Mouse (Mus musculus) heart, embryonic 13.5 days (tissue): Measurements from ENCODE around the gene Tmem213. TPM values are rescaled to one million over a fixed set of nuclear protein-coding genes. Genes with fewer than 3 reads are reported as not detected.

Source experiments
- ATAC-seq: fragments of 200-750 bp; cut with Nextera tagmentation; 2 replicates; pipeline ENCODE4 v1.8.0; 2017; ENCODE audit warnings: moderate TSS enrichment; ENCODE audit not compliant: insufficient number of reproducible peaks, low FRiP score, low TSS enrichment; ENCODE audit errors: extremely low read depth
- H3K27ac ChIP-seq: fragments of 300-500 bp; sonication (generic); replicated peaks from 2 replicates; pipeline ENCODE4 v1.5.1; 2015; ENCODE audit warnings: moderate library complexity, mild to moderate bottlenecking, inconsistent platforms
- H3K27me3 ChIP-seq: fragments of 300-500 bp; sonication (generic); replicated peaks from 2 replicates; pipeline ENCODE4 v1.6.1; 2015; ENCODE audit warnings: mild to moderate bottlenecking, inconsistent platforms
- H3K36me3 ChIP-seq: fragments of 300-500 bp; sonication (generic); 2 replicates; pipeline ENCODE4 v1.6.1; 2015; ENCODE audit warnings: mild to moderate bottlenecking, inconsistent platforms
- H3K4me1 ChIP-seq: fragments of 300-500 bp; sonication (generic); 2 replicates; pipeline ENCODE4 v1.6.1; 2015; ENCODE audit warnings: inconsistent platforms
- H3K4me2 ChIP-seq: fragments of 300-500 bp; sonication (generic); 2 replicates; pipeline ENCODE4 v1.6.1; 2015; ENCODE audit warnings: inconsistent platforms, mild to moderate bottlenecking, moderate library complexity
- H3K4me3 ChIP-seq: fragments of 300-500 bp; sonication (generic); 2 replicates; pipeline ENCODE4 v1.5.1; 2015; ENCODE audit warnings: moderate library complexity, mild to moderate bottlenecking, inconsistent platforms
- H3K9ac ChIP-seq: fragments of 300-500 bp; sonication (generic); 2 replicates; pipeline ENCODE4 v1.6.1; 2015; ENCODE audit warnings: inconsistent platforms, mild to moderate bottlenecking, moderate library complexity
- H3K9me3 ChIP-seq: fragments of 300-500 bp; sonication (generic); 2 replicates; pipeline ENCODE4 v1.6.1; 2016; ENCODE audit warnings: inconsistent platforms
- WGBS: fragments of 180-500 bp; shearing (Covaris S2); methylation state at CpG from one replicate; pipeline ENCODE4 v1.1.7; 2015; ENCODE audit warnings: mixed read lengths; 5-methylcytosine and 5-hydroxymethylcytosine counted together
- polyA plus RNA-seq: library from polyadenylated mRNA; unstranded; fragments of >200 nt; fragmentation: Nextera tagmentation; extraction: Ambion mirVana; gene quantifications from 2 replicates; pipeline ENCODE4 v1.2.1, GENCODE M21; 2015

Tmem213 gene
- polyA plus RNA-seq, 1 experiment from 2014 or later, result not detected

- H3K36me3 ChIP-seq, result no peaks in the 10 kb centered on the region
- H3K4me1 ChIP-seq, result peaks cover 13% of the 10 kb centered on the region
- WGBS, result 80% methylated on average over 6 of the region's 6 CpGs
- no peaks in the 10 kb centered on the region for H3K9me3 ChIP-seq
- H3K4me2 ChIP-seq, result no peak overlapping the region
- H3K27ac ChIP-seq, result no peak overlapping the region
- ATAC-seq, result no peak
- H3K27me3 ChIP-seq, result no peaks in the 10 kb centered on the region
- H3K4me3 ChIP-seq, result no peak overlapping the region
- no peak overlapping the region for H3K9ac ChIP-seq
These were observed 9.3 kb downstream of the Tmem213 start for GRCm38 (mm10) chr6:38118341-38118740.

- H3K9ac ChIP-seq, result no peak overlapping the region
- 61% methylated on average over 8 of the region's 9 CpGs for WGBS
- H3K27ac ChIP-seq, result no peak overlapping the region
- H3K36me3 ChIP-seq, result no peaks in the 10 kb centered on the region
- no peak overlapping the region for H3K4me3 ChIP-seq
- no peak overlapping the region for H3K4me2 ChIP-seq
- no peaks in the 10 kb centered on the region for H3K27me3 ChIP-seq
- no peaks in the 10 kb centered on the region for H3K9me3 ChIP-seq
- H3K4me1 ChIP-seq, result peaks cover 20% of the 10 kb centered on the region
- ATAC-seq, result no peak
These were observed 11.8 kb downstream of the Tmem213 start for GRCm38 (mm10) chr6:38120681-38121371.

- Histone ChIP-seq H3K4me2 (no peak overlapping the region), H3K9ac (no peak overlapping the region), H3K27ac (no peak overlapping the region), H3K36me3 (0 out of 2 replicates have a peak, but pooled peaks cover under 1% of the 10 kb centered on the region), H3K27me3 (no peaks in the 10 kb centered on the region), H3K9me3 (no peaks in the 10 kb centered on the region), H3K4me3 (no peak overlapping the region), H3K4me1 (peaks cover 20% of the 10 kb centered on the region)
- ATAC-seq, result no peak
- 73% methylated on average over 5 of the region's 5 CpGs for WGBS
These were observed 12.8 kb downstream of the Tmem213 start for GRCm38 (mm10) chr6:38121843-38122242.

DNA sequence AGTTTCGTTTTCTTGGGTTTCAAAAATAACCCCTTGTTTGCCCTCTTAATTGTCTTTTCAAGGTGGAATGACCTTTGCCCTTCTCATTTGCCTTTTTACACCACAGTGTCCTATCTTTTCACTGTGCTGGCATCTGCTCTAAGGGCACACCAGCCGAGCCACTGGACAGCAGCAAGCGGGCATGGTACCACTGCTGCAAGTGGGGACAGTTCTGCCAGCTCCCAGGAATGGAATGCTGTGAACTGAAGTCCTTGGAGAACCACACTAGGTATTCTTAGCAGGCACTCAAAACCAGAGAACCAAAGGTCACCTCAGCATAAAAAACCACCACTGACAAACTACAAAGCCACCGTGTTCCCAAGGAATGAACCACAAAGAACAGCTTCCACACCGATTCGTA is 13.7 kb downstream of the Tmem213 start:
- Histone ChIP-seq H3K4me1 (peaks cover 20% of the 10 kb centered on the region), H3K27me3 (no peaks in the 10 kb centered on the region), H3K4me2 (peak overlapping the region; percentile 39), H3K9ac (no peak overlapping the region), H3K9me3 (no peaks in the 10 kb centered on the region), H3K27ac (no peak overlapping the region), H3K36me3 (peaks cover 9% of the 10 kb centered on the region; the same call in 1 of the 2 replicates), H3K4me3 (no peak overlapping the region)
- ATAC-seq, result no peak
- WGBS, result 59% methylated on average over 6 of the region's 6 CpGs

DNA sequence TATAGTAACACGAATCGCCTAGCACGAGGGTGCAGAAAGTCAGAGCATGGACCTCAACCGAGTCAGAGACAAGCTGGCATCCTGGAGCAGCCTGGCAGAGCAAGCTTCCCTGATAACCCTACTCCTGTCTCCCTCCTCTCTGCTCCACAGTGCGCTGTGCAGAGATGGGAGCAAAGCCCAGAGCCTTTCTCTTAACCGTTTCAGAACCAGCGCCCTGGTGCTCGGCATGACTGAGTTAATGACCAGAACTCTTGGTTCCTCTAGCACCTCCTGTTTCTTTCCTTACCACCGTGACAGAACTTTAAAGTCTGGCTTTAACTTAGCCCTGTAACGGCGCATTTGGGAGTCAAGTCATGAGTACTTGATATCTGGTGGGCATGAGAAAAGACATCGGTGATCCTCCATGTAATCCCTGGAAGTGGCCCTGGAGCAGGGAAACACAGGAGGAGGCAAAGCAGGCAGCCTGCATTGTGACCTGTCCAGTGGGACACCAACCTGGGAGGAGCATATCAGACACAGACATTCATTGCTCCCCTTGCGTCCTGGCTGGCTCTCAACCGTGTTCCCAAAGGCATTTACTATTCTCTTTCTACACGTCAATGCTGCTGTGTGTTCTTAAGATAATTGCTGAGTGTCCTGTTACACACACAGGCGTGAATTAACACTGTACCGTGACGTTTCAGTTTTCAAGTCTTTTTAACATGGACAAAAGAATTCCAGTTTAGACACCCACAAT is 14.6 kb downstream of the Tmem213 start:
- peaks cover 17% of the 10 kb centered on the region for H3K36me3 ChIP-seq
- H3K4me2 ChIP-seq, result no peak overlapping the region
- WGBS, result 63% methylated on average over 18 of the region's 18 CpGs
- no peak overlapping the region for H3K27ac ChIP-seq
- no peaks in the 10 kb centered on the region for H3K27me3 ChIP-seq
- no peaks in the 10 kb centered on the region for H3K9me3 ChIP-seq
- no peak for ATAC-seq
- H3K4me3 ChIP-seq, result no peak overlapping the region
- no peak overlapping the region for H3K9ac ChIP-seq
- H3K4me1 ChIP-seq, result peaks cover 20% of the 10 kb centered on the region

DNA sequence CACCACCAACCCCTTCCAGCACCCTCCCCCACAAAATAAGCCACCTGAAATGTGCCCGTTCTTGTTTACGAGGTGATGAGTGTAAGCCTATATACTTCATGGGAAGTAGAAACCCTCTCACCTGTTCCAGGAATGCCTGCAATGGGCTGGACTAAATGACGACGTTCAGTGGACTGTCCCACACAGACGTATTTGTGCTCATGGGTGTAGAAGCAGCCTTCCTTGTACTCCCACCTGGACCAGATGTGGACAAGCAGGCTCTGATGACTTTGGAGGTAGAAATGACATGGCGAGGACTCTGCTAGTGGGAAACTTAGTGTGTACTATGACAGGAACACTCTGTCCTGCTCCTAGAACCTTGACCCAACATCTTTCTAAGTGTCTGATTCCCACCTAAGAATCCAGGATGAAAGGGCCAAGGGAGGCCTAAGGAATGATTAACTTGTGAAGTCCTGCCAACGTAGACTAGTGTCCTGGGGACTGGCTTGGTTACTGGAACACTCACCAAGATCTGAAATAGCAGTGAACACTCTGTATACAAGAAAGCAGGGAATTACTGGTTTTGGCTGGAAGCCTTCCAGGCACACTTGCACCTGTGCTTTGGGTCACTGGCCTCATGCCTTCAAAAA is 15.3 kb downstream of the Tmem213 start, which contains the start of gene Atp6v0a4:
Gene Atp6v0a4 (minus strand): TSS at position 380 of the 629 bp plus-strand sequence.
- no peak within 1 kb of the TSS for H3K9ac ChIP-seq
- H3K9me3 ChIP-seq, result no peaks in the 10 kb centered on the region
- no peaks in the 10 kb centered on the region for H3K27me3 ChIP-seq
- WGBS, result 86% methylated on average over 7 of the region's 7 CpGs
- no peak for ATAC-seq
- no peak within 1 kb of the TSS for H3K27ac ChIP-seq
- H3K4me1 ChIP-seq, result peaks cover 20% of the 10 kb centered on the region
- H3K4me2 ChIP-seq, result no peak within 1 kb of the TSS
- no peak within 1 kb of the TSS for H3K4me3 ChIP-seq
- H3K36me3 ChIP-seq, result peaks cover 20% of the 10 kb centered on the region

GRCm38 (mm10) chr6:38124882-38125281 is 15.8 kb downstream of the Tmem213 start:
- H3K9ac ChIP-seq, result no peak overlapping the region
- 86% methylated on average over 5 of the region's 5 CpGs for WGBS

DNA sequence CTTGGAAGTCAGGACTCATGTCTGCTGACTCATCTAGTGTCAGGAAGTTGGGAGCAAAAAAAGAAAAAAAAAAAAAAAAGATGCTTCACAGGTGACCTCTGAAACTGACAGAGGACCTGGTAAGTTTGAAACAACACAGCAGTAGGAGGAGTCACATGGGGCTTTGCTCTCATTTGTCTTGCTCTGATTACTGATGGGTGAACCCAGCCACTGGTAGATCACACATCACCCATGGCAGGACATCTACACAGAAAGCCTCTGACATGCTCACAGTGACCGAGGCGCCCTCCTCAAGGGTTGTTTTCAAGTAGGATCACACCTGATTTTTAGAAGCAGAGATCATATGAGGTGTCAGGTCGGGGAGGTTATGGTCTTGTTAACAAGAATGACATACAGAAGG is 16.4 kb downstream of the Tmem213 start:
- no peaks in the 10 kb centered on the region for H3K27me3 ChIP-seq
- H3K27ac ChIP-seq, result no peak overlapping the region
- H3K36me3 ChIP-seq, result peaks cover 30% of the 10 kb centered on the region
- H3K9me3 ChIP-seq, result no peaks in the 10 kb centered on the region
- peaks cover 20% of the 10 kb centered on the region for H3K4me1 ChIP-seq
- 86% methylated on average over 3 of the region's 3 CpGs for WGBS
- H3K4me2 ChIP-seq, result no peak overlapping the region
- no peak for ATAC-seq
- H3K4me3 ChIP-seq, result no peak overlapping the region
- H3K9ac ChIP-seq, result no peak overlapping the region

More at GRCm38 (mm10) chr6:38124882-38125281, 15.8 kb downstream of the Tmem213 start:
- Histone ChIP-seq H3K4me1 (peaks cover 20% of the 10 kb centered on the region), H3K9me3 (no peaks in the 10 kb centered on the region), H3K4me2 (no peak overlapping the region), H3K27me3 (no peaks in the 10 kb centered on the region), H3K27ac (no peak overlapping the region), H3K4me3 (no peak overlapping the region), H3K36me3 (peaks cover 25% of the 10 kb centered on the region)
- ATAC-seq, result no peak

- peaks cover 21% of the 10 kb centered on the region for H3K4me1 ChIP-seq
- H3K9me3 ChIP-seq, result no peaks in the 10 kb centered on the region
- H3K4me2 ChIP-seq, result no peak overlapping the region
- no peak overlapping the region for H3K4me3 ChIP-seq
- H3K9ac ChIP-seq, result no peak overlapping the region
- H3K27ac ChIP-seq, result no peak overlapping the region
- no peaks in the 10 kb centered on the region for H3K27me3 ChIP-seq
- peaks cover 32% of the 10 kb centered on the region for H3K36me3 ChIP-seq
- no peak for ATAC-seq
- 76% methylated on average over 14 of the region's 14 CpGs for WGBS
These were observed 19.1 kb downstream of the Tmem213 start for GRCm38 (mm10) chr6:38128115-38128514.

DNA sequence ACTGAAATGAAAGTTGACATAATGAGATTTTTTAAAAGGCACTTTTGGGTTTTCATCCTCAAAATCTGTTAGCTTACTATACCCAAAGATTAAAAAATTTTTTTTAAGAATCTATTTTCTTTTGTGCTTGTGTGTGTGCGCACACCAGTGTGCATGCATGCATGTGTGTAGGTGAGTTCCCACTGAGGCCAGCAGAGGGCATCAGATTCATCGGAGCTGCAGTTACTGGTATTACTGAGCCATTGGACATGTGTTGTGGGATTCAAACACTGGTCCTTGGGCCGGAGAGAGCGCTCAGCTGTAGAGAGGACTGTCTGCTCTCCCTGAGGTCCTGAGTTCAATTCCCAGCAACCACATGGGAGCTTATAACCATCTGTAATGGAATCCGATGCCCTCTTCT is 20.8 kb downstream of the Tmem213 start:
- no peak for ATAC-seq
- H3K27ac ChIP-seq, result no peak overlapping the region
- peaks cover 35% of the 10 kb centered on the region for H3K36me3 ChIP-seq
- no peaks in the 10 kb centered on the region for H3K9me3 ChIP-seq
- no peak overlapping the region for H3K4me3 ChIP-seq
- H3K4me2 ChIP-seq, result no peak overlapping the region
- peaks cover 13% of the 10 kb centered on the region for H3K4me1 ChIP-seq
- WGBS, result 89% methylated on average over 5 of the region's 5 CpGs
- H3K9ac ChIP-seq, result no peak overlapping the region
- no peaks in the 10 kb centered on the region for H3K27me3 ChIP-seq

GRCm38 (mm10) chr6:38131801-38132231 is 22.8 kb downstream of the Tmem213 start:
- Histone ChIP-seq H3K9me3 (no peaks in the 10 kb centered on the region), H3K4me1 (peaks cover 13% of the 10 kb centered on the region), H3K27ac (peak overlapping the region; percentile 66), H3K27me3 (no peaks in the 10 kb centered on the region), H3K4me3 (no peak overlapping the region), H3K9ac (no peak overlapping the region), H3K36me3 (peaks cover 53% of the 10 kb centered on the region), H3K4me2 (no peak overlapping the region)
- no peak for ATAC-seq
- WGBS, result 42% methylated on average over 4 of the region's 4 CpGs
